Mouse (Mus musculus): ENCODE results near the gene Tle4. TPM values are rescaled to one million over a fixed set of nuclear protein-coding genes. Genes with fewer than 3 reads are reported as not detected.

Gene Tle4
- polyA plus RNA-seq, 1 experiment from 2014 or later: 2.9 TPM

DNA sequence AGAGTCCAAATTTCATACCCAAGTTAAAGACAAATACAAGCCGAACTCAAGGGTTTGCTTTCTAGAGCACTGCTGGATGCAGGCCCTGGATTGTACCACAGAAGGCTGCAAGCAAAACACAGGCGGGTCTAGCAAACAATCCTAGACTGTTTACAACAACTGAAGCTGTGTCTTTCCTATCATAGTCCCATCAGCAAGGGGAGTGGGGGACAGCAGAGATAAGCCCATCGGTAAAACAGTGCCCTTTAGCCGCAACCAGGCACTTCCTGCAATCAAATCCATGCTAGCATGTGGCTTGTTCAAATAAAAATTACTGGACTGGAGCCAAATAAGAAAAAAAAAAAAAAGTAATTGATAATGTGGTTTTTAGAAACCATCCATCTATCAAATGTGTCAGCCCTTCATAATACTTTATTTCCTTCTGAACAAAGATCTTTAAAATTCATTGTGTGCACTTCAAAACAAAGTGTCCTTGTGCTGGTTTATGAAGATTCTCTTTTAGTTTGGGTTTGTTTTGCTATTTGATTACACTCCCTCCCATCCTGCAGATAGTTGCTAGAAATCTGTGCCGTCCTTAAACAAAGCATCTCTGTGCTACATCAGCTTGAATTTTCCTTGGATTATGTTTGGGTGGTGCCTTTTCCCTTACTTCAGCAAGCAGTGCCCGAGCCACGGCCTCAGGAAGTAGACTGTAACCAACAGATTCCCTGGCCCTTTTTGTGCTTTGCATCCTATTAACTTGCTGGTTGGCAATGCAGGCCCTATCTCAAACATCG, 12.9 kb upstream of the Tle4 start:
- ATAC-seq (no peak), DNase-seq (ENCODE audit: low read depth, low spot score) (no peak)
- POLR2A ChIA-PET: no interaction called here
- in situ Hi-C loops (cut with MboI; ENCODE audit: low pct_unique_long_range_greater_than_20kb): no loop called here
- TF ChIP-seq CTCF (IDR thresholded peaks at IDR 0.05): no peak
- H3K27me3 ChIP-seq: peaks cover 98% of the 10 kb centered on the region
- CTCF ChIA-PET: interaction anchor here (1.2 kb wide), 1 partner anchor 30 kb away, joined by 4 read pairs; no protein-coding TSS in a partner anchor

DNA sequence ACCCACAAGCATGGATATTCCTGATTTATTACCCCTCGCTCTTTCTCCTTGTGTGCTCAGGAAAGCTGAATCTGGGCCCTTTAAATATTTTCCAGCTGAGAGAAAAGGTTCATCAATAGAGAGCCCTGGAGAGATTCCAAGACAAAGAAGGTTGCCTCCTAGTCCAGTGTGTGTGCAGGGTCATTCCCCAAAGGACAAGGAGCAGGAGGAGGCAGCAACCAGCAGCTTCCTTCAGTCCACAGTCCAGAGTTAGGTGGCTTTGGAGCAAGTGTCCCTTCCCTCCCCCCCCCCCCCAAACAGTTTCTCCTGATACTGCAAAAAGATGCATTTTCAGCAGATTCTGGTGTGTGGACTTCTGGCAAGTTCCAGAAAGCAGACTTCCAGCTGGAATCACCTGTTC, 3.0 kb upstream of the Tle4 start:
- ATAC-seq (no peak), DNase-seq (ENCODE audit: low read depth, low spot score) (no peak)
- no peak for TF ChIP-seq CTCF (IDR thresholded peaks at IDR 0.05)
- ChIA-PET POLR2A (no interaction called here), CTCF (no interaction called here)
- in situ Hi-C loops (cut with MboI; ENCODE audit: low pct_unique_long_range_greater_than_20kb): no loop called here
- peaks cover 57% of the 10 kb centered on the region for H3K27me3 ChIP-seq

DNA sequence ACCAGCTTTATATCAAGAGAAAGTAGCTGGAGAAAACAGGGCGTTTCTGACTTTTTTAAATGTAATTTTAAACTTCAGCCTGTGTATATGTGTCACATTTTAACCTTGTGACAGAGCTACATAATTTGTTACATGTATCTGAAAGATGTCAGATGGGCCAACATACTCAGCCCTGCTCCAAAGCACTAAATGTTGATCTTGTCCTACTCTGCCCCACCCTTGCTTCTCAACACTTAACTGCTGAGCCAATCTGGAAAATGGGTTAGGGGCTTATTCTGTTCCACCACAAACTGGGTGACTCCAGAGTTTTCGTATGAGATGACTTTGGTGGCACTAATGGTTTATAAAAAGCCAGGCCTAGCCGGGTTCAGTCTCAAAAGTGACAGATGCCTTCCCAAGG, 2.5 kb upstream of the Tle4 start:
- ATAC-seq (no peak), DNase-seq (ENCODE audit: low read depth, low spot score) (no peak)
- POLR2A ChIA-PET: no interaction called here
- no peak for TF ChIP-seq CTCF (IDR thresholded peaks at IDR 0.05)
- CTCF ChIA-PET: no interaction called here
- in situ Hi-C loops (cut with MboI; ENCODE audit: low pct_unique_long_range_greater_than_20kb): no loop called here
- H3K27me3 ChIP-seq: peaks cover 52% of the 10 kb centered on the region

DNA sequence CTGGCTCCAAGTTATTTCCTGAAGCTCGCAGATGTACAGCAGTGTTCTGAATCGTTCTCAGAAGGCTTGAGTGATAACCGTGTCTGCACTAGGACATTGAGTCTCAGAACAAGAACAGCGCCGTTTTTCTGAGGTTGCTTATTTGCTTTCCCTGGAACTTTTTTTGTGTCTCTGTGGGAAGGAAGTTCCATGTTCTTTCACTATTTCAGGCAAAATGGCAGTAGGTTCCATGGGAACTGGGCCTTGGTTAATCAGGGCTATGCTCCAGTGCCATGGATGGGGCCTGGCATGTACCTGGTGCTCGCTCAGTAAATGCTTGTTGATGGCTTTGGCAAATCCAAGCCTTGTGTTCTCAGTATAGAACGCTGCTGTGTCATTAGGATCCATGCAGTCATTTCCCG, 2.0 kb upstream of the Tle4 start:
- DNase-seq (ENCODE audit: low read depth, low spot score): no peak
- TF ChIP-seq CTCF (IDR thresholded peaks at IDR 0.05): no peak
- ATAC-seq: no peak
- in situ Hi-C loops (cut with MboI; ENCODE audit: low pct_unique_long_range_greater_than_20kb): no loop called here
- POLR2A ChIA-PET: interaction anchor here (0.6 kb wide), 1 partner anchor 1030 kb away, joined by 4 read pairs; no protein-coding TSS in a partner anchor
- H3K27me3 ChIP-seq: peaks cover 47% of the 10 kb centered on the region
- CTCF ChIA-PET: interaction anchor here (1.3 to 1.4 kb wide), 2 partner anchors 13 to 20 kb away, joined by 3 to 4 read pairs; no protein-coding TSS in a partner anchor

DNA sequence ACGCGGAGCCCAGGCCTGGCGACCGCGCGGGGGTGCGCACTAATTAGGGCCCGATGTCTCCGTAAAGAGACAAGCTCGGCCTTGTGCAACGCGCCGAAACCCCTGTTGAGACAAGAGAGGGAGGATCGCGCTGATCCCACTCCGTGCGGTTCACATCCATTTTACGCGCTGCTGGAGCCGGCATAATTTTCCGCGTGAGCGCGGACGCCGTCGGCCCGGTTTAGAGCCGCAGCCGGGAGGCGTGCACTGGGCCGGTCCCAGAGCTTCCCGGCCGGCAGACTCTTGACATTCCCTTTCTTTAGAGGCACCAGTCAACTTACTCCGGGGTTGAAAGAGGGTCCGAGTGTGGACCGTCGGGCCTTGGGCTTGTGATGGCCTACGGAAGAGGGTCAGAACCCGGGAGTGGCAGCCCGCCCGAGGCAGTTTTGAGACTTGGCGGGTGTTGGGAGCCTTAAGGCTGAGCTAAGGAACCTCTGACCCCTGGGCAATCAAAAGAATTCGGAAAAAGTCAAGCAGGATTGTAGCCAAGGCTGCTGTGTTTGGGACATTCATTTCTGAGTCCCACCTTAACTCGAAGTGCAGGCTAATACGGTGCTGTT, 938 bp upstream of the Tle4 start:
- CTCF ChIA-PET: interaction anchor here (1.3 to 1.4 kb wide), 2 partner anchors 14 to 21 kb away, joined by 3 to 4 read pairs; no protein-coding TSS in a partner anchor
- peaks cover 36% of the 10 kb centered on the region for H3K27me3 ChIP-seq
- in situ Hi-C loops (cut with MboI; ENCODE audit: low pct_unique_long_range_greater_than_20kb): no loop called here
- DNase-seq (ENCODE audit: low read depth, low spot score) (no peak), ATAC-seq (peak; percentile 12)
- POLR2A ChIA-PET: interaction anchor here (0.6 kb wide), 2 partner anchors 39 to 1031 kb away, joined by 3 to 4 read pairs; no protein-coding TSS in a partner anchor
- no peak for TF ChIP-seq CTCF (IDR thresholded peaks at IDR 0.05)

DNA sequence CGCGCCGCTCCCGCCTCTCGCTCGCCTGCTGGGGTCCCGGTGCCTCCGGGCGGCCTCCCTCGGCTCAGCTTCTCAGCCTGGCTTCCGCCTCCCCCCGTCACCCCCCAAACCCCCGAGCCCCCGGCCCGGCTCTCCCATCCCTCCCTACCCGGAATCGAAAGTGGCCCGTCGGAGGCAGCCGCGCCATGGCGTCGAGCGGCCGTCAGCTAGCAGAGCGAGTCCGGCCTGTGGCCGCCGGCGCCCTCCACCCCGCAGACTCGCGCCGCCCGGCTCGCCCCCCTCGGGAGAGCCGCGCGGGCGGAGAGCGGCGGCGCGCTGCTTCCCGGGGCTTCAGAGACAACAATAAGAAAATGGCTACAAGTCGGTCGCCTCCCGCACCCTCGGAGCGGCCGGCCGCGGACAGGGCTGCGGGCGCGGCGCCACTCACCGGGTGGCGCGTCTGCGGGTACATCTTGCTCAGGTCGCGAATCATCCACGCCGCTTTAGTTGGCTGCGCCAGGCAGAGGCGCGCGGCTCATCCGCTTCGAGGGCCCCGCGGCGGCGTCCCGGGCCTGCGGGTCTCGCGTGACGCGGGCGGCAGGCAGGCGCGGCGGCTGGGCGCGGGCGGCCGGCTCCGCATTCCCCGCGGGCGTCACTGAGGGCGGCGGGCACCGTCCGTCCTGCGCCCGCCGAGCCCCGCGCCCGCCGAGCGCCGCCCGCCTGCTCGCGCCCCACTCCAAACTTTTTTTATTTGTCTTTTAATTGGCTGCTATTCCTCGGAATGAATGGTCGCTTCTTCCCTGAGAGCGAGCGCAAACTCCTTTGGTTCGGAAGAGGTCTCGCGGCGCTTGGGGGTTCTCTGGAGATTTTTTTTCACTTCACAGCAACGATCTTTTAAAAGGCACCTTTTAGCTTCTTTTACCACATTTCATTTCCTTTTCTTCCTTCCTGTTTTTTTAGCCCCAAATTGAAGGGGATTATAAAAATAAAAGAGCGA, 622 bp downstream of the Tle4 start:
- peak; percentile 24 for ATAC-seq
- in situ Hi-C loops (cut with MboI; ENCODE audit: low pct_unique_long_range_greater_than_20kb): no loop called here
- no peak for TF ChIP-seq CTCF (IDR thresholded peaks at IDR 0.05)
- H3K27me3 ChIP-seq: peaks cover 28% of the 10 kb centered on the region
- POLR2A ChIA-PET: no interaction called here
- DNase-seq (ENCODE audit: low read depth, low spot score): no peak
- CTCF ChIA-PET: no interaction called here

DNA sequence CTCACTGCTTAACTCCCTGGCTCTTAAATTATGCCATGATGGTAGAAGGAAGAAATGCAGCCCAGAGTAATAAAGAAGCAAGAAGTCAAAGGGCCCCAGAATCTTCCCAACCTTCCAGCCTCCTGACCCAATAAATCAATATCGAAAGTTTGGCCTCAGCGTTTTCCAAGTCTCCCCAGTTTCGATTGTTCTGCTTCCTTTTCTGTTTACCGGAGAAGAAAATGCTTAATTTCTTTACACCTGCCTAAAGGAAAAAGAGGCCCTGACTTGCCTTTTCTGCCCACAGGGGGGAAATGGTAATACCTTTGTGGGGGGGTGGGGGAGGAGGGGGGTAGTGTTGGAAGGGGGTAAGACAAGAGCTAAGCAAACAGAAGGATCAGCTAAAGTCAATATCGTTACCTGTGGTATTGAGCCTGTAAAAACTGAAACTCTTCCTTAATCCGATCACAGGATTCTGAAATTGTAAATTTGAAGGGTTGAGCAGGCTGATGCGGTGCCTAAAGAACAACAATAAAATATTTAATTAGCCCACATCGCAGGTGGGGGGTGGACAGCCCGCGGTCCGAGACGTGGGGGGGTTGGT, 1.4 kb downstream of the Tle4 start:
- DNase-seq (ENCODE audit: low read depth, low spot score): no peak
- ChIA-PET CTCF (no interaction called here), POLR2A (no interaction called here)
- no peak for ATAC-seq
- in situ Hi-C loops (cut with MboI; ENCODE audit: low pct_unique_long_range_greater_than_20kb): no loop called here
- no peak for TF ChIP-seq CTCF (IDR thresholded peaks at IDR 0.05)
- peaks cover 20% of the 10 kb centered on the region for H3K27me3 ChIP-seq

DNA sequence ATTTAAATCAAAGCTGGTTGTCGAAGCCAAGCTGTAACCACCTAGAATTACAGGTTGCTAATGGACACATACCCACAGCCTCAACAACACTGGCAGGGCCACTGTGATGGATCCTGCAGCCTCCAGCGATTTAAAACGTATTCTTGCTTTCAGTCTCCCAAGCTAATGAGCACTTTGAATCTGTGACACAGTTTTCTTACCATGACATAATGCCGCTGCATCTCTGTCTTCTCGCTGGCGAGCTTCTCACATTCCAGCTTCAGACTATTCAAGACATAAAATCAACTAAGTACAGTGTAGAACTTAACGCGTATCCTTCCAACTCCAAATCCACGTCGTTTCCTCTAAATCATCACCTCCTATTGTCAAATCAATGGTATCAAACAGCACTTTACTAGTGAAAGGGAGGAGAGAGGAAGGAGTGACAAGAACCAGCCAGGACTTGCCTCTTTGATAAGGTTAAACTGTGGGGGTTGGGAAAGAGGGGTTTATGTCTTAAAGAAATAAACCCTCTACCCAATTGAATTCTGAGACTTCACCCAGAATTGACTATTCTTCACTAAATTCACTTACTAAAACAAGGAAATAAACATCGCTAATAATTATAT, 2.4 kb downstream of the Tle4 start:
- DNase-seq (ENCODE audit: low read depth, low spot score) (no peak), ATAC-seq (no peak)
- in situ Hi-C loops (cut with MboI; ENCODE audit: low pct_unique_long_range_greater_than_20kb): no loop called here

DNA sequence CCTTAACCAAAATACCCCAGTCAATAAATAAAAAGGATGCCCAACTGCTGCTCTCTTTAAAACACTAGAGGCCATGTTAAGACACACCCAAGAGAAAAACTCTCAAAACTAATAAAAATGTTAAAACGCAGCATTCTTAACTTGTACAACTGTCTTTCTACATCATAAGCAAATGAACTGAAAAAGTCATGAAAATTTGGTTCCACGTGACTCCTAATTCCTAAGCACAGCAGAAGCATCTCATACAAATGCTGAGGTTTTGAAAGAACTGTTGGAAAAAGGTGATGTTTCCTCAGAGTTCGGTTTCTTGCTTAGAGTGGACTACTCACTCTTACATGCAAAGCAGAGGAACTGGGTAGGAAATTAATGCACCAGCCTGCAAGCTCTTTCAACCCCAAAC, 3.3 kb downstream of the Tle4 start:
- in situ Hi-C loops (cut with MboI; ENCODE audit: low pct_unique_long_range_greater_than_20kb): no loop called here
- H3K27me3 ChIP-seq: peaks cover 7% of the 10 kb centered on the region
- no peak for ATAC-seq
- TF ChIP-seq CTCF (IDR thresholded peaks at IDR 0.05): no peak
- DNase-seq (ENCODE audit: low read depth, low spot score): no peak
- ChIA-PET POLR2A (no interaction called here), CTCF (no interaction called here)

More for the DNA sequence above, 2.4 kb downstream of the Tle4 start:
- TF ChIP-seq CTCF (IDR thresholded peaks at IDR 0.05): no peak
- POLR2A ChIA-PET: no interaction called here
- H3K27me3 ChIP-seq: peaks cover 14% of the 10 kb centered on the region
- CTCF ChIA-PET: no interaction called here
